Mouse (Mus musculus) NIH3T3 (cell line): ENCODE measurements around the gene Flvcr1.

ENCODE experiments used
- DNase-seq: peaks from one replicate; pipeline ENCODE4 v3.0.0-alpha.2; 2012; ENCODE audit warnings: low read depth

Gene Flvcr1

DNA sequence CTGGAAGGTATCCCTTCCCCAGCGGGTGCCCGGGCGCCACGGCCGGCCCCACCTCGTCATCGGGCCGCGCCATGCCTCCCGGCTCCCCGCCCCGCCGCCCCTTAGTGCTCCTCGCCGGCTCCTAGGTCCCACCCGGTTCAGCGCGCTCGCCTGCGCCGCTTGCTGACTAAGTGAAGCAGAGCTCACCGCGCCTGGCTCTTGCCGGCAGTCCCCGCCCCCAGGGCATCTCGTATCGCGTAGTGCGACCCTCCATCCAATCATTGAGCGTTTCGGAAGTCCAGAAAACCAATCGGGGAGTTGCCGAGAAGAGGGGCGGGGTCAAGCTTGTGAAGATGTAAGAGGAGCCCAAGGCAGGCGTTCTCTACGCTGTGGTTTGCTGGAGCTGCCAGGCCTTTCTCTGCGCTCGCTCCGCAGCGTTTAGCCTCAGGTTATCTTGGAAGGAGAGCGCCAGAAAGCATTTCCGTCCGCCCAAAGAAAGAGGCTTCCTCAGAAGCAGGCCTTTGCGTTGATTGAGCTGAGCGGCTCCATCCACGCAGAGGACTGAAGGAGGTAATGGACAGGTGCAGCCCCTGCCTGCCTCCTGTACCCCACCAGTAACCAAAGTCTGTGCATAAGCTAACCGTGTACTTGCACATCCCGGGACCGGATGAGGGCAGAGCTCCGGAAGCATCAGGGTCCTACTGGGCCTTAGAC is at the start of gene Flvcr1:
Flvcr1 (minus strand) TSS at position 138 of the 693 bp plus-strand sequence.
- DNase-seq = peak; percentile 100

DNA sequence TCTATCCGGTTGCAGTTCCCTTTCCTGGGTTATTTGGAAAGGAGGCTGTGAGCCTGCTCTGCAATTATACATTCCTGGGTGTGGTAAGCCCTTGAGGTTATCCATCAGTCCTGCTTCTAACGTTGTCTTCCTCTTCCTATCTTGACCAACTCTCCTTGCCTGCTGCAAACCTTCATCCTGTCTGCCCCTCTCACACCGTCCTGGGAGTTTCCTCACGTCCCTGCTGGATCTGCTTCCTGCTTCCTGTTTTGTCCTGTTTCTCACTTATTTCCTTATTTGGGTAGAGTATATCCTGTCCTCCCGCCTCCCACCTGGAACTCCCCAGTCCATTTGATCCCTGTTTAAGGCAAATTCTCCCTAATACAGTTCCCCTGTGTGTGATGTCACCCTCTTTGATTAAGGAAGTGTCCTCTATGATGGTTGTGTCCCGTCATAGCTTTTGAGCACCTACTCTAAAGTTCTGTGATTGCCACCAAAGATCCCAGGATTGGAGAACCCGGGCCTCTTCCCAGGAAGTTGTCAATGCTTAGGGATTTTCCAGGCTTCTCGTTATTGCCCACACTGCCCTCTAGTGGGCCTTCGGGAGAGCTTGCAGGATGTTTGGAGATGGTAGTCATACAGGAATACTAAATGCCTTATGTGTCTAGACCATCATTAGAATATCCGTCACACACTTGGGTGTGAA is 49.4 kb upstream of the Flvcr1 start:
- DNase-seq = peak; percentile 94

DNA sequence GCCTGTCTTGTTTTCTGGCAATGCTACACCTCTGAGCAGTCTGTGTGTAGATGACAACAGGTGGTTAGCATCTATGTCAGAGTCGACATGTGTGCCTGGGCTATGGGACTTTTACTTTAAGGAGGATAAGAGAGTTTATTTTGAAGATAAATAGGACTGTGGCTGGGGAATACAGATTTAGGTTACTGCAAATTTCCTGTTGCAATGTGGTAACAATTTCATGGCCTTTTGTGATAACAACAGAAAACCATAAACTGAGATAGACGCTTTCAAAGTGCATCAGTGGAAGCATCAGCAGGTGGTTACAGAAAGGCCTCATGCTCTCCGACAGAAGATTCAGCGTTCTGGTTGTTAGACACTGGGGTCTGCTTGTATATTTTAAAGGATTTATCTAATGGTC is 47.5 kb upstream of the Flvcr1 start:
- DNase-seq = no peak

DNA sequence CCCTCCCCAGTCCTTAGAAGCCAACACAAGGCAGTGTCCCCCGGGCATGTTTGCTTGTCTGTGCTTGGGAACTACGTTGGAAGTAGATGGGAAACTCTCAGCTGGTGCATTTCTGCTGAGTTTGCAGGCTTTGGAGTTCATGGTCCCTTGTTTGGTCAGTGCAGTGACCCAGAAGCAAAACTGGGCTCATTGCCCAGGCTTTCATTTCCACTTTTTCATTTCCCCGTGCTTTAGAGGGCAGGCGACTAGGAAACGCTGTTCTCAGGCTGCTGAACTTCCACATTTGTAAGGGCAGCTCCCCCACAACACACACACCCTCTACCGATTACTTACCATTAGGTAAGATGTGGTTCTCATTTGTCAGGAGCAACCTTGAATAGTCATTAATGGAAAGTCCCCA is 47.0 kb upstream of the Flvcr1 start:
- DNase-seq = no peak

DNA sequence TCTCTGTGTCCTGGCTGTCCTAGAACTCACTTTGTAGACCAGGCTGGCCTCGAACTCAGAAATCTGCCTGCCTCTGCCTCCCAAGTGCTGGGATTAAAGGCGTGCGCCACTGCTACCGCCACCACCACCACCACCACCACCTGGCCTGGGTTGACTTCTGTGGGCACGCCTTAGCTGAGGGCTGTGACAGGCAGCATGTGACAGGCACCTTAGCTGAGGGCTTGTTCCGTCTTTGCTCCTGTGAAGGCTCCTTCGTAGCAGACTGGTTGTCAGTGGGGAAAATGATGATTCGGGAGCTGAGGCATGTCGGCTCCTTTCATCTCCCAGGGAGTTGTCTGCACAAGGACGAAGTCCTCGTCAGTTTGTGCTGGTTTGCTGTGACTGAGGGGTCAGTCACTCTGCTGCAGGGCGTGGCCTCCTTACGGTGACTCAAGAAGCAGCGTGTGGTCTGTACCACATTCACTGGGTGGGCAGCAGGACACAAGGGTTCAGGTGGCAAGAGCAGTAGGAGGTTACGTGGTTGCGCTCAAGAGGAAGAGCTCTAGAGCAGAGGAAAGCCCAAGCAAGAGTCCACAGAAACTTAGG is 46.5 kb upstream of the Flvcr1 start:
- DNase-seq = no peak

DNA sequence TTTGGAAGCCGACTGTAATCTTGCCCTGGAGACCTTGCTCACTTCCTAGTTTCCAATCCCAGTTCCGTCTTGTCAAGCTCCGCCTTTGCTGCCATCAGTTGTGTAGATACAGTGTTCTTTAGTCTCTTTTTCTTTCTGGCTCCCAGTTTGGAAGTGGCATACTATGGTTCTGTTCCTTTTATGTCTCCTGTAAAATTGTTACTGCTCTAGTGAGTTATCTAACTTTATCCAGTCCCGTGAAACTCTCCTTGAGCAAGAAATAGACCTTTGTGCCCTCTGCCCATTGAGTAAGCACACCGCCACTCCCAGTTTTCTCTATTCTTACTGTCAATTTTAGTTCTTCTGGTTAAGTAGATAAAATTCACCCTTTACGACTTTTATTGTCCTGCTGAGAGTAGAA is 45.7 kb upstream of the Flvcr1 start:
- DNase-seq = no peak

DNA sequence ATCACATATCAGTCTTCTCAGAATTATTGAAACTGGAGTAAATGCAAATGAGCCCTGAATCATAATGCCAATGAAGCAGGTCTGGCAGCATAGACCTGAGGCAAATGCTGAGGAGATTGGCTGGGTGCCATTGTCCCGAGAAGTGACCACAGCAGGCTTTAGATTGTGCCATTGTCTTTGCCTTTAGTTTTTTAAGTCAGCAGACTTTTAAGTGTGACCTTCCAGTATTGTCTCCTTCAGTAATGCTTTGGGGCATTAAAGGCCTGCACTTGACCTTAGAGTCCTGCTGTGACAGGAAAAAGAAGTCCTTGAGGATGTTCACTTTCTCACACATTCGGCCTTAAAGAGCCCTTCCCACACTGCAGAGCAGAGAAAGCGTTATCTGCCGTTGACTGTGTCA is 44.3 kb upstream of the Flvcr1 start:
- DNase-seq = no peak

DNA sequence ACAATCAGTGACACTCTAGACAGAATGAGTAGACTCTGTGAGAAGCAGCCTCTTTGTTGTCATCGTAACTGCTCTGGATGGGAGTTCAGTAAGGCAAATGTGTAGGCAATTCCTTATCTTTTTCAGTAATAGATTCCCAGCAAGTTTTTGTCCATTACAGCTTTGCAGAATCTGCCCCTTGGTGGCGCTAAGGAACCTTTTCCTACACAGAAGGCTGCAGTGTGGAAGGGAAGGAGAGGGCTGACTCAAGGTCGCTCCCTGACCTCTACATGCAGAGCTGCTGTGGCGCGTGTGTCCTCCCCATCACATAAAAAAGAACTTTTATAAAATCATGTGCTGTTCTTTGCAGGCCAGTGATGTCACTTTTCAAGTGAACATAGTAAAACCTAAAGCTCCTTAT is 42.4 kb upstream of the Flvcr1 start:
- DNase-seq = peak; percentile 48

DNA sequence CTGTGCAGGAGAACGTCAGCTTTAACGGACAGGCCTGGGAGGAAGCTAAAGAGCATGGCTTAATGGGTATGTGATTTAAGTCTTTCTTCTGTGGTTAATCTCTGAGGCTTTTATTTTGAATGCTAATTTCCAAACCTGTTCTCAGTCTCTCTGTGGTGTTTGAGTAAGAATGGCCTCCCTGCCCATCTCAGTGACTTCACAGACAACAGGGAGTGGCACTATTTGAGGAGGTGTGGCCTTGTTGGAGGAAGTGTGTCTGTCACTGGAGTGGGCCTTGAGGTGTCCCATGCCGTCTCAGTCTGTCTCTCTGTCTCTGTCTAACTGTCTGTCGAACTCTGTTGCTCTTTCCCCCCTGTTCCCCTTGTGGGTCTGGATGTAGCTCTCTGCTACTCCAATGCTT is 39.2 kb upstream of the Flvcr1 start:
- DNase-seq = no peak

DNA sequence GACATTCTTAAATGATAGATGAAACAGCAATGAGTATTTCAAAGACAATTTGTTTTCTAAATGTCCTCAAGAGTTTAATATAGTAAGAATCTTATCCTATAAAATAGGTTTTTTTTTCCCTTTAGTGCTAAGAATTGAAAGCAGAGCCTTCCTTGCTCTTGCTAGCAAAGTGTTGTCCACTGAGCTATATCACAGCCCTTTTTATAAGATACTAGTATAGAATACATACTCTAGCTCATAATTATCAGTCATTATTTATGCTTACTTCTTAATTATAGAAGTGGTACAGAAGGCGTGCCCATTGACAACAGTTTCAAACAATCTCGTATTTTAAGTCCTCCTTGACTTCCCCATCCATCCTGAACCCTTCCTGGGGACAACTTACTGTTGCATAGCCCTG is 38.6 kb upstream of the Flvcr1 start:
- no peak for DNase-seq

DNA sequence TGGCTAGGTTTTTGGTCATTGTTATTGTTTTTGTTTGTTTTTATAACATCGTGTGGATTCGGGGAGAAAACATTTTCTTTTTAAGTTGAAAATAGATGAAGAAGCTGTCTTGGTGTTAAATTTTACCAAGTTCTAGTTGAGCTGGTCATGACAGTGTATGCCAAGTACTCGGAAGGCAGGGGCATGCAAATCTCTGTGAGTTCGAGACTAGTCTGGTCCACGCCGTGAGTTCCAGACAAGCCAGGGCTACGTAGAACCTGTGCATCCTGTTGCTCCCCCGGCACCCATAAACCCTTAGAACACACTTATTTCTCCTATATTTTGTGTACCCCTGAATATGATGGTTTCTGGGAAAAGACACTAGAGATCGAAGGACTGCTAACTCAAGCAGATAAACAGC is 37.7 kb upstream of the Flvcr1 start:
- DNase-seq = no peak

DNA sequence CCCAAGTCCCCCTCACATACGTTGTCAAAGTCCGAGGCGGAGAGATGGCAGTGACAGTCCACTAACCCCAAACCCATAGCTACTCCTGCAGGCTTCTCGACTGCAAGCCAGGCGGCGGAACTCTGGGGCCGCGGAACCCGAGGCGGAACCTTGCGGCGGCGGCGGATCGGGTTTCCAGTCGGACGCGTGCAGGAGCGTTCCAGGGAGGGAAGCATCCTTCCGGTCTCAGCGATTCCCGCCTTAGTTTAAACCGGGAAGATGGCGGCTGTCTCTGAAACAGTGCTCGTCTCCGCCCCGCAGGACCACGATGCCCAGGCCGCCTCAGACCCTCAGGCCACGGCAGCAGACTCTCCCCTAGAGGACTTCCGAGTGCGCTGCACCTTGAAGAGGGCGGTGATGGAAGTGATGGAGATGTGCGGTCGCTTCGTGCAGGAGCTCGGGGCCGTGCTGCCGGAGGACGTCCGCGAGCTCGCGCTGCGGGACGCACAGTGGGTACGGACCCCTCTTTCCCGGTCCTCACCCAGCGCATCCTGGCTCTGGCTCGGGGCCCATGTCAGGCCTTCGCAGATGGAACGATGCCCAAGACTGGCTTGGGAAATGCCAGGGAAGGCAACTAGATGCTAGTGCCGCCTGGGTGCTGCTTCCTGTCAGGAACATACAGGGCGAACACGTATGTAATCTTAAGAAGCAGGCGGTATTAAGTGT is 37.0 kb upstream of the Flvcr1 start, which contains the start of the genes Tatdn3 and Nsl1:
Tatdn3 (minus strand) TSS at position 152 of the 705 bp plus-strand sequence.
Nsl1 (plus strand) TSS at position 232 of the 705 bp plus-strand sequence.
- DNase-seq = peak; percentile 96

DNA sequence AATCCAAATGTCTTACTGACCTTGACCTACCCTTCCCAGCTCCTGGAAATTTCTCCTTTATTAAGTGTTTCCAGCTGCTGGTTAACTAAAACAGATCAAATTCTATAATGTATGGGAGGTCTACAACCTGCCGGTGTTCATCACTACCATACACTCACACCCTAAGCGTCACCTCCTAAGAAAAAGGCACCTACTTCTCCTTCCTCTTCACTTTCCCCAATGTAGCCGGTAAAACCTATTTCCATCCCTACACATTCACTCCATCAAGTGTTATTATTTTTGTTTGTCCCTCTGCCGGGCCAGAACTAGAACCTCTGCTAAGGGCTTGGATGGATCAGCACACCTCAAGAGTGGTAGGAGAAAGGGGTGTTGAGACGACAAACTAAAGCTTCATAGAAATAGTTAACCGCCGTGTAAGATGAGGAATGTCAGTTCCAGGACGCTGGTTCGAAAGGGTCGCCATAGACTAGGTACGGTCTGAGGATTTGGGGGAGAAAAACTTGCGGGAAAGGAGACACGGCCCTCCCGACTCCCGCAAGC is 36.4 kb upstream of the Flvcr1 start:
- DNase-seq = peak; percentile 29

DNA sequence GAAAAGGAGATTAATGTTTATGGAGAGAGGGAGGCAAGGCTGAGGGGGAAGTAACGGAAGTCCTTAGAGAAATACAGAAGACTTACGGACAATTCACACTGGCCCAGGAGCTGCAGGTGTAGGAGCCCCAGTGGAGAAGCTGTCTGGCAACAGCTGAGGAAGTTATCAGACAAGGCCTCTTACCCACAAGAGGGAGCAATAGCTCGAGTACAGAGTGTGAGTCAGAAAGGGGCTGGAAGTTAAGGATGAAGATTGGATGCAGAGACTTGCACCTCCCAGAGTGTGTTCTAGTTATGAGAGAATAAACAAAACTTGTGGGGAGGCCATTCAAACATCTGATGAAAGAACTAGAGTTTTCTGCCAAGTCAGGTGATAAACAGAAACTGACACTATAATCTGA is 31.5 kb upstream of the Flvcr1 start:
- peak; percentile 77 for DNase-seq

DNA sequence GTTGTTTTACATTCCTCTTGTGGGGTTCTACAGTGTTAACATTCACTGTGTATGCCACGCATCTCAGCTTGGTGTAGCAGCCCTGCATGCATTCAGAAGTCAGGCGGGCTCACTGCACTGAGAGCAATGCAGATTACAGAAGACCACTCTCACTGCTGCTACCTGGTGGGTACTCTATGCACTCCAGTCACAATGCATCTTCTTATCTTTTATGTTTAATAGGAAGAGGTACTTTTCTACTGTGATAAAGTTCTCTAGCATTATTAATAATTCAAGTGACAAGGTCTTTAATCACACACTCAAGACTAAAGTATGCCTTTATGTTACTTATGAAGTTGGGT is 29.5 kb upstream of the Flvcr1 start:
- no peak for DNase-seq

DNA sequence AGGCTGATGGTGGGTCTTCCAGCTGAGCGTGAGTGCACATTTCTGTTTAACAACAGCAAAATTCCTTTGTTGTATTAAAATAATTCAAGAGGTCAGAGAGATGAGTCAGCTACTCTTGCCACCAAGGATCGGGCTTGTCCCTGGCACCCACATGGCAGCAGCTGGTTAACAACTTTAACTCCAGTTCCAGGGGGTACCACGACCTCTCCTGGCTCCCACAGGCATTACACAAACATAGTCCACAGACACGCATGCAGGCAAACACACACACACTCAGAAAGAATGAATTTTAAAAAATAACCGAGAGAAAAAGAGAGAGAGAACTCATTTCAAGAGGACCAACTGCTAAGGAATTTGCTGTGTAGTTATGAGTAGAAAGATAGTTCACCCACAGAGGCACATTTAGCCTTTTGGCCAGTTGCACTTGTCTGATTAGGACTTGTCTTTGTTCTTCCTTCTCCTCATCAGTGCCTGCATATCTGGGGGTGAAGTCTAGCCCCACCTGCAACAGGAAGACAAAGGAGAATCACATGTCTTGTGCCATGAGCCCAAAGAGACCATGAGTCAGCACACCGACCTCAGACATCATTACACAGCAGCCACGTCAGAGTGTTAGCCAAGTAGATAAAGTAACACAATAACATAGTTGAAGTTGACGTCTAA is 29.0 kb upstream of the Flvcr1 start:
- DNase-seq = peak; percentile 59

DNA sequence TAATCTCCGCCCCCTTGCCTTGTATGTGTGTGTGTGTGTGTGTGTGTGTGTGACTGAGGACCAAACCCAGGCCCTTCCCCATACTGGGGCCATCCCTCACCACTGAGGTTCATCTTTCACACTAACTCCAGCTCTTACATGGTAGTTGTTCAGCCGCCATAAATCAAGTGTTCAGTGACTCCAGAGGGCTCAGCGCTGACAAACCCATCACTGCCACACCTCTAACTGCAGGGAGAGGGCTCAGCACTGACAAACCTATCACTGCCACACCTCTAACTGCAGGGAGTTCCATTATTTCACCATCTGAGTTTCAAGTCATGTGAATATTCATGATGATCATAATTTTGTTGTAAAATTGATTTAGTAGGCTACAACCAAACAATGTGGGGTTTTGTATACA is 27.6 kb upstream of the Flvcr1 start:
- no peak for DNase-seq

DNA sequence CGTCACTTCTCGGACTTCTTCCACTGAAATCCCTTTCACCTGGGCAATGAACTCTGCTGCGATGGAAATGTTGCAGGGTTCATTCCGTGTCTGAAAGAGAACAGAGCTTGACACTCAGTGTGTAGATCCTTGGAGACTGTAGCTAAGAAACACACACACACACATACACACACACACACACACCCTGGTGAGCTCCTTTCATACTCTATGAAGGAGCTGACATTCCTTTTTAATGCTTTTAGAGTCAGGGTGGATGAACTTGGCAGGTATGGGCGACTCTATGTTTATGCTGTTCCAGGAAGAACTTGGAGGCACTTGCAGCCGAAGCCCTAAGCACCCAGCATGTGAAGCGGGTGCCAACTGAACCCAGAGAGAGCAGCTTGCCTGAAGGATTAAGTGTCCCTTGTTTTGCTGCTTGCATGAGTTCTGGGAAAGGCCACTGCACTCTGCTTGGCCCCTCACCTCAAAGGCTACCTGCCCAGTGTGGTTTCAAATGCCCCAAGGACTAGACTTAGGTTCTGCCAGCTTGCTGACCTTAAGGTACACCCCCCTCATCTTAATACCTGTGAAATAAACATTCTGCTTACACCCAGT is 20.4 kb upstream of the Flvcr1 start:
- DNase-seq = no peak

DNA sequence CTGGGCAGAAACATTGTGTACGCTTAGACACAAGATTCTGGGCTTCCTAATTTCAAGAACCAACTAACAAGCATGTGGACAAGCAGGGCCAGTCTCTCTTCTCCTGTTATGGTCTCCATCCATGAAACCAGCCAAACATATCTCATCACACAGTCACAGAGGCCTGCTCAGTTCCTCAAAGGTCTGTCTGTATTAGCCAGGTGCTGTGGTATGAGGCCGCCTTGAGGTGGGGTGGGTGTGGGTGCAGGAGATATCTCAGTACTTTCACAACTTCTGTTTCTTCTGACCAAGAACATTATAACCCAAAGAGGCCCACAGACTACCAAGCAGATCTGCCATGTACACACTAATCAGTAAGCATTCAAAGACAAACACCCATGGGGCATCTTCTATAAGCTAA is 19.3 kb upstream of the Flvcr1 start:
- DNase-seq = no peak

DNA sequence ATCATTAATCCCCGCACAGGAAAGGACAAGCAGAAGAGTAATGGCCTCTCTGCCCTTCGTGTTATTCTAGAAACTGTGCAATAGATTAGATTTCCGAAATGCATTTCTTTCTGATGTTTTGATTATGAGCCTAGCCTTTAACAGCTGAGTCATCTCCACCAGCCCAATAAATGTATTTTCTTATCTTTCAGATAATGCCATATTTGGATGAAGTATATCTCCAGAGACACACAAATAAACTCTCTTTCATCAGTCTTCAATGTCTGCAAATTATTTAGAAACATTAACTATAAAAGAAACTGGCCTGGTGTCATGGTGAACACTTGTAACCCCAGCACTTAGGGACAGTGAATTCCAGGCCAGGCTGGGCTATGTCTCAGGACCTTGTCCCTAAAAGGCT is 16.7 kb upstream of the Flvcr1 start:
- peak; percentile 39 for DNase-seq

DNA sequence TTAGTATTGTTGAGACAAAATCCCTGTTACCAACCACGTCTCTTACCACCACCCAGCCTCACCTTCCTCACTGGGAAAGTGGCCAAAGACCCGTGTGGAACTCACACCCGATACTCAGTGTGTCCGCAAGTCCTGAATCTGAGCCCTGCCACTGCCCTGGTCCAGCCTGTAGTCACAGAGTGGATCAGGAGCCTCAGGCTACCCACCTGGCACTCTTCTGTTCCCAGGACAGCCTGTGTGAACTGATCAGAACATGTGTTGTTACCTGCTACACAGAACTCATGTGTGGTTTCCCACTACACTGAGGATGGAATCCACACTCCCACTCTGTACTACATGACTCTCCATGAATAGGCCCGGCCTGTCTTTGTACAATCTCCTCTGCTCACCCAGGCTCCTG is 16.1 kb upstream of the Flvcr1 start:
- no peak for DNase-seq

DNA sequence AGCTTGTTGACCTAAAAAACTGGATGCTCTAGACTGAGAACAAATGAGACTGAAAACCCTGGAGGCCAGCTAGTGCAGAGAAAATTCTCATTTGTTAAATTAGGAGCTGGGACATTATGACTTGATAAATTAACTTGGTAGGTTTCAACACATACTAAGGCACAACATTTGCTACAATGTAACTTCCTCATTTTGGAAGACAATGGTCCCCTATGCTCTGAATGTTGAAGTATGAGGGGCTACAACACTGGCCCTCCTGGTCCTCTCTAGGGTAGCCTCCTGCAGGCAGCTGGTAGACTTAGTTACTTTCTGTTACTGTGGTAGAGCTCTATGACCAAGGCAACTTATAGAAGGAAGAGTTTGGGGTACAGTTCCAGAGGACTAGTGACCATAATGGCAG is 15.4 kb upstream of the Flvcr1 start:
- DNase-seq = no peak
